Mouse (Mus musculus) lung, postnatal 0 days (tissue): ENCODE measurements around the gene Wfdc11. TPM values are rescaled to one million over a fixed set of nuclear protein-coding genes. Genes with fewer than 3 reads are reported as not detected.

Source experiments
- ATAC-seq: fragments of 200-750 bp; cut with Nextera tagmentation; 2 replicates; pipeline ENCODE4 v1.8.0; 2017; ENCODE audit warnings: moderate library complexity
- DNase-seq: peaks from one replicate; pipeline ENCODE4 v3.0.0-alpha.2; 2016; ENCODE audit warnings: low spot score
- H3K27ac ChIP-seq: fragments of 300-500 bp; sonication (generic); 2 replicates; pipeline ENCODE4 v1.5.1; 2014; ENCODE audit warnings: antibody characterized with exemption, mild to moderate bottlenecking, low read length, mixed read lengths
- H3K27me3 ChIP-seq: fragments of 300-500 bp; sonication (generic); replicated peaks from 2 replicates; pipeline ENCODE4 v1.6.1; 2014; ENCODE audit warnings: low read length, mixed read lengths; ENCODE audit not compliant: insufficient read depth
- H3K36me3 ChIP-seq: fragments of 300-500 bp; sonication (generic); 2 replicates; pipeline ENCODE4 v1.6.1; 2014; ENCODE audit warnings: low read length, mixed read lengths; ENCODE audit not compliant: insufficient read depth
- H3K4me1 ChIP-seq: fragments of 300-500 bp; sonication (generic); 2 replicates; pipeline ENCODE4 v1.6.1; 2014; ENCODE audit warnings: antibody characterized with exemption, low read depth, low read length, mixed read lengths; ENCODE audit not compliant: insufficient read depth
- H3K4me2 ChIP-seq: fragments of 300-500 bp; sonication (generic); replicated peaks from 2 replicates; pipeline ENCODE4 v1.6.1; 2014; ENCODE audit warnings: low read depth, mild to moderate bottlenecking, low read length, moderate library complexity, mixed read lengths
- H3K4me3 ChIP-seq: fragments of 300-500 bp; sonication (generic); 2 replicates; pipeline ENCODE4 v1.5.1; 2014; ENCODE audit warnings: low read depth, low read length
- H3K9ac ChIP-seq: fragments of 300-500 bp; sonication (generic); replicated peaks from 2 replicates; pipeline ENCODE4 v1.6.1; 2014; ENCODE audit warnings: low read depth, mild to moderate bottlenecking
- H3K9me3 ChIP-seq: fragments of 300-500 bp; sonication (generic); 2 replicates; pipeline ENCODE4 v1.6.1; 2016; ENCODE audit warnings: low read length, mixed read lengths
- CTCF ChIP-seq: IDR thresholded peaks from 2 replicates; pipeline ENCODE4 v1.5.1; 2016; ENCODE audit warnings: antibody characterized with exemption, mild to moderate bottlenecking
- EP300 ChIP-seq: IDR thresholded peaks from 2 replicates; pipeline ENCODE4 v1.6.1; 2016; ENCODE audit warnings: antibody characterized with exemption, mild to moderate bottlenecking, control low read depth
- WGBS: fragments of 180-500 bp; shearing (Covaris S2); extraction: QIAGEN DNeasy Blood & Tissue Kit; methylation state at CpG from one replicate; pipeline ENCODE4 v1.1.7; 2014; 5-methylcytosine and 5-hydroxymethylcytosine counted together
- polyA plus RNA-seq: library from polyadenylated mRNA; unstranded; fragments of >200 nt; fragmentation: Nextera tagmentation; extraction: Ambion mirVana; gene quantifications from 2 replicates; pipeline ENCODE4 v1.2.1, GENCODE M21; 2015

Wfdc11 gene
- polyA plus RNA-seq, 1 experiment from 2014 or later: not detected

DNA sequence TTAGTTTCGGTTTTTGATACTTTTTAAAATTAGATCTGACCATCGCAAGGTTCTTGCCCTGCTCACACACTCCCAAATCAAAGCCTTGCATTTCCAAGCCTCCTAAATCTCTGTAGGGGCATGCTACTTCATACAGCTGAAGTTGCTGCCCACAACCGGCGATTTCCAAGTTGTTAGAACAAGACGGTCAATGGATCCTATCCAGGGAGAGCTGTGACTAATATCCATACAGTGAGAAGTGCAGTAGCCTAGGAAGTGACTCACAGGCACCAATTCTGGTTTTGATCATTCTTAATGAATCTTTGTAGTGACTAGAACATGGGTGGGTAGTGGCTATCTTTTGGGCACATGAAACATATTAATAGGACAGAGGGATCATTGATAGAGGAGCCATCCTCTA, 27.9 kb upstream of the Wfdc11 start:
- no peak for ATAC-seq
- Histone ChIP-seq H3K27ac (no peak overlapping the region), H3K9me3 (no peaks in the 10 kb centered on the region), H3K36me3 (no peaks in the 10 kb centered on the region), H3K9ac (no peak overlapping the region), H3K27me3 (no peaks in the 10 kb centered on the region), H3K4me3 (no peak overlapping the region), H3K4me2 (no peak overlapping the region), H3K4me1 (no peaks in the 10 kb centered on the region)
- DNase-seq: no peak
- no peak for TF ChIP-seq EP300
- TF ChIP-seq CTCF: no peak
- WGBS: 82% methylated on average over 5 of the region's 5 CpGs

DNA sequence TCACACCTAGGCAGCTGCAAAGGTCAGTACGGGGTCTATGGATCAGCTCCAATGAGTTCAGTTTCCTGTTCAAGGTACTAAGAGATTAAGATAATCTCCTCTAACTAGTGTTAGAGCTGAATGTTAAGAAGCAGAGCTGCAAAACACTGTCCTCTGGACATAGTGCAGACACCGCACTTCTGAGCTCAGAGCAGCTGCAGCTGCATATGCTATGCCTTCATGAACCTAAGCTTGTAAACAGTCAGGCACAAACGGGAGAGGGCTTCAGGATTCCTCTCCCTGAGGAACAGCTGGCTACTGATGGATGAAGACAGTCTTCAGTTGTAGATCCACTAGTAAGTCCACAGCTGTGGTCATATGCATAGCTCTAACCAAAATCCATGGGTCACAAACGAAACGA, 27.1 kb upstream of the Wfdc11 start:
- no peaks in the 10 kb centered on the region for H3K9me3 ChIP-seq
- no peak overlapping the region for H3K4me2 ChIP-seq
- WGBS: 66% methylated on average over 5 of the region's 5 CpGs
- H3K4me3 ChIP-seq: no peak overlapping the region
- ATAC-seq (no peak), DNase-seq (no peak)
- no peaks in the 10 kb centered on the region for H3K36me3 ChIP-seq
- H3K9ac ChIP-seq: no peak overlapping the region
- no peaks in the 10 kb centered on the region for H3K4me1 ChIP-seq
- TF ChIP-seq EP300 (no peak), CTCF (no peak)
- no peak overlapping the region for H3K27ac ChIP-seq
- no peaks in the 10 kb centered on the region for H3K27me3 ChIP-seq

DNA sequence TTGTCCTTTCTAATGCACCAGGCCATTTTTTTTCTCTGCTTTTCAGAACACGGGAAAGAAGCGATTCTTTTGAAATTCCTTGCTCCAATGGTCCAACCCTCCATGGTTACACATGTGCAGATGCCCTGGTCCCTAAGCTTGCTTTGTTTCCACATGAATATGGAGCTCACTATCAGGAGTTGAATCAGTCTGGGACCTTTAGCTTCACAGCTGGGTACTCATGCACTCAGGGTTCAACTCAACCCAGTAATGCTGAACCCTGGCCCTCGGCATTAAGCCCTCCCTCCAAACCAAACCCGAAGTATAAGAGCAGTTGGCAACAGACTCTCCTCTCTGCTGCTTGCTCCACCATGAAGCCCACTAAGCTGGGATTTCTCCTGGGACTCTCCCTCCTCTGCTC, 24.3 kb upstream of the Wfdc11 start, which contains the start of gene Spint4:
Gene Spint4 (plus strand): TSS at position 301 of the 400 bp plus-strand sequence.
- TF ChIP-seq CTCF (no peak), EP300 (no peak)
- Histone ChIP-seq H3K27ac (no peak within 1 kb of the TSS), H3K4me2 (no peak within 1 kb of the TSS), H3K9me3 (no peaks in the 10 kb centered on the region), H3K4me3 (no peak within 1 kb of the TSS), H3K9ac (no peak within 1 kb of the TSS), H3K4me1 (no peaks in the 10 kb centered on the region), H3K27me3 (no peaks in the 10 kb centered on the region), H3K36me3 (no peaks in the 10 kb centered on the region)
- WGBS: 69% methylated on average over 4 of the region's 4 CpGs
- ATAC-seq (no peak), DNase-seq (no peak)

DNA sequence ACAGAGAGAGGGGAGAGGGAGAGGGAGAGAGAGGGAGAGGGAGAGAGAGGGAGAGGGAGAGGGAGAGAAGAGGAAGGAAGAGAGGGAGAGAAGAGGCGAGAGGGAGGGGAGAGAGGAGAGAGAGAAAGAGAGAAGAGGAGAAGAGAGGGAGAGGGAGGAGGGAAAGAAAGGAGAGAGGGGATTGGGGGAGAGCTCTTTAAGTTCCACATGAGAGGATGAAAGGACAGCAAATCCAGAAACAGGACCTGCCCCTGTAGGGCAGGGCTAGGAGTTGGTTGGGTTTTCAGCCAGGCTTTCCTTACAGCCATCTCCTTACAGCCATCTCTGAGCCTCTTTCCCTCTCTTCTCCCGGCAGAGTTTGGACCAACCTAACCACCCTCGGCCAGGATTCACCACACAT, 10.9 kb upstream of the Wfdc11 start, which contains the start of gene Wfdc13:
Gene Wfdc13 (plus strand): TSS at position 301 of the 400 bp plus-strand sequence.
- no peak for TF ChIP-seq CTCF
- TF ChIP-seq EP300: no peak
- DNase-seq (no peak), ATAC-seq (no peak)
- Histone ChIP-seq H3K9me3 (no peaks in the 10 kb centered on the region), H3K4me3 (no peak within 1 kb of the TSS), H3K9ac (no peak within 1 kb of the TSS), H3K27me3 (no peaks in the 10 kb centered on the region), H3K4me2 (no peak within 1 kb of the TSS), H3K4me1 (no peaks in the 10 kb centered on the region), H3K27ac (no peak within 1 kb of the TSS), H3K36me3 (no peaks in the 10 kb centered on the region)
- WGBS: 47% methylated on average over 3 of the region's 3 CpGs

DNA sequence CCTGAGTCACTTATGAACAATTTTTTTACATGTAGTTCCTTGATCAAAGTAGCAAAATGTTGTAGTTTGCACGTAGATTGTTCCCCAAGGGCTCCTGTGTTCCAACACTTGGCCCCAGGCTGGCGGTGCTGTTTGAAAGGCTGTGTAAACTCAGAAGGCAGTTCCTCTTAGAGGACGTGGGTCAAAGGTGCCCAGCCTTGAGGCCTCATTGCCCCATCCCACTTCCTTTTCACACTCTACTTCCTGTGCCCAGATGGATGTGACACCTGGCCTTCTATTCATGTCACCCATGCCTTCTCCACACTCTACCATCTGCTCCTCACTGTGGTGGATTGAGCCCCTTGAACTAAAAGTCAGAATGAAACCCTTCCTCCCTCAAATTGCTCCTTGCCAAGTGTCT, 6.0 kb upstream of the Wfdc11 start:
- Histone ChIP-seq H3K4me1 (0 out of 2 replicates have a peak, but pooled peaks cover 4% of the 10 kb centered on the region), H3K9ac (no peak overlapping the region), H3K36me3 (no peaks in the 10 kb centered on the region), H3K27me3 (no peaks in the 10 kb centered on the region), H3K27ac (no peak overlapping the region), H3K9me3 (no peaks in the 10 kb centered on the region), H3K4me2 (no peak overlapping the region), H3K4me3 (no peak overlapping the region)
- peak; percentile 47 for ATAC-seq
- DNase-seq: peak; percentile 63
- TF ChIP-seq CTCF (no peak), EP300 (no peak)
- 12% methylated on average over 3 of the region's 3 CpGs for WGBS

DNA sequence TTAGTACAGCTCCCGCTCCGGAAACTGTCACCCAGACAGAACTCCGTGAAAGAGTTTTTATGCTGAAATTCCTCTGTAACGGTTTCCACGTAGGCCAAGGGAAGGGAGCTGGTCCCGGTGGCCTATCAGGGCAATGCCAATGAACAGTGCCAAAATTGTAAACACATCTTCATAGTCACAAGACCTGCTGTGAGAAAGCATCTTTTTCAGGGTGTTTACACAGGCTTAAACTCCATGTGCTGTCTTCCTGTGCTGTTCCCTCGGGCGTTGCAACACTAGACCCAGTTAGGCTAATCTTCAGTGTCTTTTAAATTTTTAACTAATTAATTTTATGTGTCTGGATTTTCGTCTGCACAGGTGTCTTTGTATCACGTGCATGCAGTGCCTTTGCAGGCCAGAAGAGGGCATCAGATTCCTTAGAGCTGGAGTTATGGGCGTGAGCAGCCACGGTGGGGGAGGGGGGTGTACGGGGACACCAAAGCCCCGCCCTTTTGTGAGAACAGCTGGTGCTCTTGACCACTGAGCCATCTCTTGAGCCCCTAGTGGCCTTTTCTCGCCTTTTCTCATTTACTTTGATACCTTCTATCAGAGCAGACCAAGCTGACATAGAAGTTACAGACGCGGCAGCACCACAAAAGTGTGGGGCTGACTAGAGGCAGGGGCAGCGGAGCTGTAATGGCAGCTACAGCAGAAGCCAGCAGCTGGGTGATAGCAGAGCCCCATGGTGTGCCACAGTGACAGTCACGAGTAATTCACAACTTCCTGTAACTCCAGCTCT, 5.2 kb upstream of the Wfdc11 start:
- H3K9ac ChIP-seq: no peak overlapping the region

More for the DNA sequence above, 5.2 kb upstream of the Wfdc11 start:
- Histone ChIP-seq H3K27me3 (no peaks in the 10 kb centered on the region), H3K36me3 (no peaks in the 10 kb centered on the region), H3K4me1 (0 out of 2 replicates have a peak, but pooled peaks cover 4% of the 10 kb centered on the region), H3K27ac (no peak overlapping the region), H3K4me3 (no peak overlapping the region), H3K9me3 (no peaks in the 10 kb centered on the region), H3K4me2 (peak overlapping the region; percentile 48)
- TF ChIP-seq EP300: no peak
- TF ChIP-seq CTCF: peak; percentile 86
- ATAC-seq (peak; percentile 93), DNase-seq (peak; percentile 92)
- WGBS: 16% methylated on average over 19 of the region's 19 CpGs
